Mouse (Mus musculus) testis, adult 2 months (tissue): ENCODE data around the gene Antxrl.

ENCODE experiments used
- CTCF ChIP-seq: fragments of 200-500 bp; IDR thresholded peaks from 2 replicates; pipeline ENCODE4 v1.5.1; 2012; ENCODE audit warnings: low read depth, mild to moderate bottlenecking, inconsistent platforms, low read length, moderate library complexity; ENCODE audit not compliant: control insufficient read depth, insufficient read depth, insufficient replicate concordance
- POLR2A ChIP-seq: fragments of 200-500 bp; IDR thresholded peaks from 2 replicates; pipeline ENCODE4 v1.6.1; 2012; ENCODE audit warnings: low read depth, mild to moderate bottlenecking, inconsistent platforms, low read length, moderate library complexity; ENCODE audit not compliant: control insufficient read depth

DNA sequence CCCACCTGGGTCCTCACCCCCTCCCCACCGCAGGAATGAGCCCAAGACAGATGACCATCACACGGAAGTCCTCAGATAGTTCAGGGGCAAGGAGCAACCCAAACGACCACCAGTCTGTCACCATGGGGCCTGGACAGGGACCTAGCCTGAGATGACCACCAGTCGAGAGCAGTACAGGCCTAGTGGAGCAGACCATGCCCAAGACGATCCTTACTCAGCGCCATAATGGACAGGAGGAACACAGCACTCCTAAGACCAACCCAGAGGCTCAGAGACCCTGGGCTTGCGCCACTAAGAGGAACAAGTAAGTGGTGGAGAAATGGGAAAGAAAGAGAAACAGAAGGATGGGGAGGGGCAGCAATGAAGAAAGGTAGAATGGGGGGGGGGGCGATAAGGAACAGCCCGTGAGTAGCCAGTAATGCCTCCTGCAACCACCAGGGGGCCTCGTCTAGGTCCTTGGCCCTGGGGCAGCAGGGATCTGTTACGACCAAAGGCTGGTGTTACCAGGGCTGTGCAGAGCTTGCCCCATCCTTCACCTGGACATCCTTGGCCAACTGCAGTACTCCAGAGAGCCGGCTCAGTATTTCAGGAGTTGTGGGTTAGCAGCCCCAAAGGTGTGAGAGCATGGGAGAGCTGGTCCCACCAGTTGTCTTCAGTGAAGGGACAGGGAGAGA is 54.0 kb downstream of the Antxrl start:
- TF ChIP-seq POLR2A: no peak
- peak; percentile 81 for TF ChIP-seq CTCF
